Mouse (Mus musculus) neural tube, embryonic 13.5 days (tissue): ENCODE data around the gene Plcb4. TPM values are rescaled to one million over a fixed set of nuclear protein-coding genes. Genes with fewer than 3 reads are reported as not detected.

Experiments used
- ATAC-seq: fragments of 200-750 bp; cut with Nextera tagmentation; 2 replicates; pipeline ENCODE4 v1.8.0; 2017; ENCODE audit warnings: low read depth, mild to moderate bottlenecking, moderate TSS enrichment, moderate library complexity
- H3K27ac ChIP-seq: fragments of 300-500 bp; sonication (generic); replicated peaks from 2 replicates; pipeline ENCODE4 v1.5.1; 2015; ENCODE audit warnings: moderate library complexity, mild to moderate bottlenecking, inconsistent platforms
- H3K27me3 ChIP-seq: fragments of 300-500 bp; sonication (generic); 2 replicates; pipeline ENCODE4 v1.6.1; 2015; ENCODE audit warnings: mild to moderate bottlenecking, inconsistent platforms
- H3K36me3 ChIP-seq: fragments of 300-500 bp; sonication (generic); 2 replicates; pipeline ENCODE4 v1.6.1; 2015; ENCODE audit warnings: mild to moderate bottlenecking, inconsistent platforms
- H3K4me1 ChIP-seq: fragments of 300-500 bp; sonication (generic); replicated peaks from 2 replicates; pipeline ENCODE4 v1.6.1; 2015; ENCODE audit warnings: inconsistent platforms
- H3K4me2 ChIP-seq: fragments of 300-500 bp; sonication (generic); 2 replicates; pipeline ENCODE4 v1.6.1; 2015; ENCODE audit warnings: inconsistent platforms, mild to moderate bottlenecking, moderate library complexity
- H3K4me3 ChIP-seq: fragments of 300-500 bp; sonication (generic); 2 replicates; pipeline ENCODE4 v1.5.1; 2015; ENCODE audit warnings: mild to moderate bottlenecking, inconsistent platforms
- H3K9ac ChIP-seq: fragments of 300-500 bp; sonication (generic); 2 replicates; pipeline ENCODE4 v1.6.1; 2015; ENCODE audit warnings: moderate library complexity, mild to moderate bottlenecking, inconsistent platforms
- H3K9me3 ChIP-seq: fragments of 300-500 bp; sonication (generic); 2 replicates; pipeline ENCODE4 v1.6.1; 2016; ENCODE audit warnings: inconsistent platforms
- WGBS: fragments of 180-500 bp; shearing (Covaris S2); methylation state at CpG from one replicate; pipeline ENCODE4 v1.1.7; 2015; 5-methylcytosine and 5-hydroxymethylcytosine counted together
- polyA plus RNA-seq: library from polyadenylated mRNA; unstranded; fragments of >200 nt; fragmentation: Nextera tagmentation; extraction: Ambion mirVana; gene quantifications from 2 replicates; pipeline ENCODE4 v1.2.1, GENCODE M21; 2015

The Plcb4 gene
- polyA plus RNA-seq, 1 experiment from 2014 or later = 38.2 TPM

DNA sequence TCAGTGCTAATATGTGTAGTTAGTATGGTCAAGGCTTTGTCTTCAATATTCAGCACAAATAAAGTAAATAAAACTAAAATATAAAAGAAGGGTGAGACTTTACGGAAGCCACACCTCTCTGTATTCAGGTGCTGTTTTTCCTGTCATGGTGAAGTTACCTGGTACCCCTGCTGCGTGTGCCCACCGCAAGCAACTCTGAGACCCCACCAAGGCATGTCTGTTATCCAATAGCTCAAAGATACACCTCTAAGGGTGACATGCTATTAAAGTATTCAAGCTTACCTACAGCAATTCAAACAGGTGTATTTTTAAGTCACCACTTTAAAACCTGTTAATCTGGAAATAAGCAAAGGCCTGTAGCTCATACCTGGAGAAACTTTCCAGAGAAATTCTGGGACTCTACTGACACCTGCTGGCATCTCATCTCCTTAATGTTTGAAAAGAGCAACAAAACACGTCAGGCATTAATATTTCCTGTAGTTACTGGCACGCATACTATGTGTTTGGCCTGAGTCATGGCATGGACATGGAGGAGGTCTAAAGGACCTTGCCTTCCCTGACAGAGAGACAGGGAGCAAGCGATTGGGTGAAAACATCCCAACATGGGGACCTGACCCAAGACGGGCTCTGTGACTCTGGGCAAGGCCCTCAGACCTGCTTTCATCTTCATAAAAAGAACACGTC lies 268.0 kb downstream of the Plcb4 start:
- Histone ChIP-seq H3K27me3 (no peaks in the 10 kb centered on the region), H3K27ac (no peak overlapping the region), H3K4me3 (no peak overlapping the region), H3K36me3 (no peaks in the 10 kb centered on the region), H3K4me2 (no peak overlapping the region), H3K9me3 (no peaks in the 10 kb centered on the region), H3K4me1 (peaks cover 11% of the 10 kb centered on the region; the same call in 1 of the 2 replicates), H3K9ac (no peak overlapping the region)
- ATAC-seq = 0 out of 2 replicates have a peak, but pooled peaks have one; percentile 32
- 87% methylated on average over 8 of the region's 8 CpGs for WGBS

DNA sequence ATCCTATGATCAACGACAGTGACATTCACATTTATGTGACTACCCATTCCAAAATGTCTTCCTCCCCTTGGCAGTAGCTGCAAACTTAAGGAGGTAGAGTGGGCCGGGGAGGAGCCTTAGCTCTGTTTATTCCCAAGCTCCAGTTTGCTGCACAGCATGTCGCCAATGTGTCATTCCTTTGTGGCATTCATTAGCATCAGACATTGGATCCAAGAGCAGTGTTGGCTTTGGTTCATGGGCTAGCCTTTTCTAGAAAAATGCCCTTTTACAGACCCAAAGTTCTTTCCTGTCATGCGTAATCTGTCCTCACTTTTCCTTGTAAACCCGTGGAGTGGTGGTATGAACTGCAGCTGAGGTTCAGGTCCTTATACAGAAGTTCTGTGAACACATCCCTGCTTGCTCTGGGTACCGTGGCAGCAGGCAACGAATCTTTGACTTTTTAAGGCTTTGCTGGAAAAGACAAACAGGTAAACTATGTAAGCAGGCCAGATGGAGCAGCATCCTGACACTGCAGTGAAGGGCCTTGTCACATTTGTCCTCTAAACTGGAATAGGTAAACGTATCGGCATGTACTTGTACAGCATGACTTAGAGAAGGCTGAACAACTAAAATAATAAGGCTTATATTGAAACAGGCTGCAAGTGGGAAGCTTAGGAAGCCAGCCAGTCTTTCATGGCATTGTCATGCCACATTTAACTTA lies 270.4 kb downstream of the Plcb4 start:
- peaks cover 12% of the 10 kb centered on the region; the same call in 1 of the 2 replicates for H3K36me3 ChIP-seq
- peaks cover 11% of the 10 kb centered on the region; the same call in 1 of the 2 replicates for H3K4me1 ChIP-seq
- no peak overlapping the region for H3K27ac ChIP-seq
- no peak overlapping the region for H3K4me3 ChIP-seq
- no peaks in the 10 kb centered on the region for H3K27me3 ChIP-seq
- no peak for ATAC-seq
- no peak overlapping the region for H3K9ac ChIP-seq
- WGBS = 66% methylated on average over 9 of the region's 9 CpGs
- H3K4me2 ChIP-seq = no peak overlapping the region
- H3K9me3 ChIP-seq = no peaks in the 10 kb centered on the region

DNA sequence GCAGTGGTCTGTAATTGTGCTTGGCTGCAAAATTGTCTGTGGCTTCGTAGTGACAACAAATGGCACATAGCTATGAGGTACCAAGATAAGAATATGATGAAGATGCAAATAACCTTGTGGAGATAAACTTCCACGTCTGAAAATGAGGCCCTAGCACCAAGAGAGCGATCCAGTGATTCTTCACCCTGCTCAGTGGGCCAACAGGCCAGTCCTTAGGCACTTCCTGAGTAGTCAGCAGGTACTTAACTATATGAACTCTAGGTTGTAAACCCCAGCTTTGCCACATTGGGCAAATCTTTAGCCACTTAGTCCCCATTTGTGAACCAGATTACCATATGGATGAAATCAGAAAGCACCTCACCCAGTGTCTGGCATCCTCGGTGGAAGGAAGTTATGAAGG lies 271.9 kb downstream of the Plcb4 start:
- Histone ChIP-seq H3K9me3 (no peaks in the 10 kb centered on the region), H3K4me2 (no peak overlapping the region), H3K36me3 (peaks cover 12% of the 10 kb centered on the region; the same call in 1 of the 2 replicates), H3K4me3 (no peak overlapping the region), H3K27ac (no peak overlapping the region), H3K27me3 (no peaks in the 10 kb centered on the region), H3K9ac (no peak overlapping the region), H3K4me1 (peaks cover 11% of the 10 kb centered on the region; the same call in 1 of the 2 replicates)
- ATAC-seq = no peak
- 90% methylated on average over 4 of the region's 4 CpGs for WGBS

DNA sequence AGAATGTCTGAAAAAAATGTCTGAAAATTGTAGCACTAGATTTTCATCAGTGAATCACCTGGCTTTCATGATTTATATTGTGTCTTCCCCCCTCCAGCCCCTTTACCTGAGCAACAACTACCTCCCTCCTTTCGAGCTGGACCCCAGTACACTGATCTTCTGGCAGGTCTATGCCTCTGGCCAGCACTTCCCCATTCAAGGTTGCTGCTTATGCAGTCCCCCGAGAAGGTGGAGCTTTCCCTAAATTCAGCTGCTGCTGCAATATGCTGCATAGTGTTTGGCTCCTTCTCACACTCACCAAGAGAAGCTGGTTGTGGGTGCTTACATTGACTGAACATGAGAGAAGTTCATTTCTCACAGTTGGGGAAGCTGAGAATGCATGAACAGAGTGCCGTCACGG lies 273.8 kb downstream of the Plcb4 start:
- no peak overlapping the region for H3K4me2 ChIP-seq
- no peaks in the 10 kb centered on the region for H3K9me3 ChIP-seq
- no peak for ATAC-seq
- H3K9ac ChIP-seq = no peak overlapping the region
- 90% methylated on average over 4 of the region's 4 CpGs for WGBS
- H3K36me3 ChIP-seq = peaks cover 12% of the 10 kb centered on the region; the same call in 1 of the 2 replicates
- no peak overlapping the region for H3K27ac ChIP-seq
- no peak overlapping the region for H3K4me3 ChIP-seq
- H3K27me3 ChIP-seq = no peaks in the 10 kb centered on the region
- peaks cover 10% of the 10 kb centered on the region; the same call in 1 of the 2 replicates for H3K4me1 ChIP-seq

DNA sequence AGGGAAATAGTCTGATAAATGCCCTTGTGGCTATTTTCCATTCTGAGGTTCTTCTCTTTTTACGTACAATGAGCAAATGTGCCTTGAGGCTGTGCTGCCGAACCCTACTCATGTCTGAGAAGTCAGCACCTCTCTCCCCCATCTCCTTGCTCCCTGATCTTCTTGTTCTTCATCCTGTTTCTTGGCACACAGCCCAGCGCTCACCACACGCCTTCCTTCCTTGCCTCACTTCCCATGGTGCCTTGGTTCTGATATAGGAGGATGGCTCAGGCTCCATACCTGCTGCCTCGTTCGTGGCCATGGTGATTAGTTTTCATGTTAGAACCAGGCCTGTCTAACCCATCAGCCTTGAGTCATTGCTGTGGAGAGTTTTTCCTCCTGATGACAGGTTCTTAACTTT lies 277.6 kb downstream of the Plcb4 start:
- Histone ChIP-seq H3K4me3 (no peak overlapping the region), H3K9ac (no peak overlapping the region), H3K27ac (no peak overlapping the region), H3K4me1 (no peaks in the 10 kb centered on the region), H3K27me3 (no peaks in the 10 kb centered on the region), H3K36me3 (peaks cover 12% of the 10 kb centered on the region; the same call in 1 of the 2 replicates), H3K9me3 (no peaks in the 10 kb centered on the region), H3K4me2 (no peak overlapping the region)
- ATAC-seq = no peak
- 83% methylated on average over 6 of the region's 6 CpGs for WGBS

DNA sequence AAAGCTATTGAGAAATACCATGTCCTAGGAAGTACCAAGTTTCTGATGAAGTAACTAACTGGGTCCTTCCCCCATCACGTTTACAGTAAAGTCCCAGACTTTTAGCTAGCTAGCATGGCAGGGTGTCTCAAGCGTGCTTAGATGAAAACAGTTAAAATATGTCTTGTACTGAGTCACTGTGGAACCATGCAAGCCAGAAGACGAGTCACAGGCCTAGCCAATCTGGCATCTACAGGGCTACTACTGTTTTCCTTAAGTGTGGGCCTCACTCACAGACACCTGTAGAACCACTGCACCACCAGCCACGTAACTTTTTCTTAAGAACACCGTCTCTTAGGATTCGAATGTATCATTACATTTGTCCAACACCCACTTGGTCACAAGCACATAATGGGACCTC lies 278.8 kb downstream of the Plcb4 start:
- 92% methylated on average over 6 of the region's 6 CpGs for WGBS
- Histone ChIP-seq H3K36me3 (peaks cover 11% of the 10 kb centered on the region; the same call in 1 of the 2 replicates), H3K9ac (no peak overlapping the region), H3K9me3 (no peaks in the 10 kb centered on the region), H3K27ac (no peak overlapping the region), H3K4me3 (no peak overlapping the region), H3K4me2 (no peak overlapping the region), H3K27me3 (no peaks in the 10 kb centered on the region), H3K4me1 (no peaks in the 10 kb centered on the region)
- no peak for ATAC-seq

DNA sequence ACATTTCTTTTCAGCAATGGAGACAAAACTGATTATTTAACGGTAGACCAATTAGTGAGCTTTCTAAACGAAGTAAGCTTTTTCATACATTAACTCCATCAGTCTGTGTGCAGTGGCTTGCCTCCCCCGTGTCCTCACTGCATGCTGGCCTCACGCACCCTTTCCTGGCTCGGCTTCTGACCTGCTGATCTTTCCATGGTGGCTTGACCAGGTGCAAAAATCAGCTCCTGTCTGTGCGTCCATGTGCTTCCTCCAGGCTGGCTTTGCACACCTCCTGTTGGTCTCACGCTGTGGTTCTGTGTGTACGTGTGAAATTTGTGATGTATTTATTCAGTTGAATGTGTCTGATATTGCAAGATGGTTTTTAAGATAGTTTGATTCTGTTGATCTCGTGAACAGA lies 281.1 kb downstream of the Plcb4 start:
- no peak for ATAC-seq
- H3K27ac ChIP-seq = no peak overlapping the region
- no peak overlapping the region for H3K4me3 ChIP-seq
- H3K9ac ChIP-seq = no peak overlapping the region
- no peaks in the 10 kb centered on the region for H3K9me3 ChIP-seq
- no peaks in the 10 kb centered on the region for H3K27me3 ChIP-seq
- WGBS = 78% methylated on average over 9 of the region's 9 CpGs
- no peaks in the 10 kb centered on the region; the same call in 1 of the 2 replicates for H3K36me3 ChIP-seq
- H3K4me2 ChIP-seq = no peak overlapping the region
- no peaks in the 10 kb centered on the region for H3K4me1 ChIP-seq

DNA sequence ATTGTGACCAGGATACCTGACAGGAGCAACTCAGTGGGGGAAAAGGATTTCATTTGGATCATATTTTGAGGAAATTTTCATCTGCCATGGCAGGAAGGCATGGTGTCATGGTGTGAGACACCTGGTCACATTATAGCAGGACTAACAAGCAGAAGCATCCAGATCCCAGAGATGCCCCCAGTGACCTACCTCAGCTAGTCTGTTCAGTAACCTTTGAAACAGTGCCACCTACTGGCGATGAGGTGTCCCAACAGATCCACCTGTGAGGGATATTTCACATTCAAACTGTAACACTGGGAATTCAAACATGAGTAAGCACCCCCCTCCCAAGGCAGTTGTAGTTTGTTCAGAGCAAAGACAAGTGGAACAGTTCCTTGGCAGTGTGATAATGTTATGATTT lies 289.0 kb downstream of the Plcb4 start:
- 79% methylated on average over 1 of the region's 1 CpGs for WGBS
- no peak for ATAC-seq
- H3K36me3 ChIP-seq = peaks cover 22% of the 10 kb centered on the region
- no peak overlapping the region for H3K9ac ChIP-seq
- no peaks in the 10 kb centered on the region for H3K4me1 ChIP-seq
- H3K4me3 ChIP-seq = no peak overlapping the region
- no peaks in the 10 kb centered on the region for H3K27me3 ChIP-seq
- H3K4me2 ChIP-seq = no peak overlapping the region
- H3K9me3 ChIP-seq = no peaks in the 10 kb centered on the region
- H3K27ac ChIP-seq = no peak overlapping the region

DNA sequence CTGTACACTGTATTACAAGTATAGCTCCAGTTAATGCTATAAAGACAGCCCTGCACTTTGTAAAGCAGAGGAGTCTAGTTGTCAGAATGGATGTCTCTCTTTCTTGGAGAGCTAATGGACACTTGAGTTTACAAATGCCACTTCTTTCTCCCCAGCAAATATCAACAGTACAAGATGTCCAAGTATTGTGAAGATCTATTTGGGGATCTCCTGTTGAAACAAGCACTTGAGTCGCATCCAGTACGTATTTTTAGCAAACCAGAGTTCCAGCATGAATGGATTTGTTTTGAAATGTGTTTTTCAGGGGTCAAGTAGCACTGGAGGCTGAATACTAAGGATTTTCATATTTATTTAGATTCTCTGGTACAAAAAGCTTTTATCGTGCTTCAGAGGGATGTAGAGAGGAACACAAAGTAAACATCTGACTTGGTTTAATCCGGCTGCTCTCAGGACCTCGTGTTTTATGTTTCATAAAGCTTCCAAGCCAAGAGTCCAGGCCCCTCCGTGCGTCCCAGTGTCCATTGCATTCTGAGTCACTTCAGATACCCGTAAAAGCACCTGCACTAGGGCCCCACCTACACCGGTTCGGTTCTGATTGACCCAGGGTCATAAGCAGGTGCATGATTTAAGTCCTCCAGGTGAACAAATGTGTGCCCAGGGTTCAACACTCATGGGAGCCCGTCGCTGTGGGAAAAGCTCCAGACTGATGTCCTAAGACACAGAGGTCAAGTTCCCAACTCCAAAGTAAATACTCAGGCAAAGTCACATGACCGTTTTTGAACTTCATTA lies 296.1 kb downstream of the Plcb4 start:
- H3K27me3 ChIP-seq = no peaks in the 10 kb centered on the region
- peaks cover 3% of the 10 kb centered on the region; the same call in 1 of the 2 replicates for H3K4me1 ChIP-seq
- H3K9ac ChIP-seq = no peak overlapping the region
- no peak overlapping the region for H3K4me3 ChIP-seq
- 90% methylated on average over 13 of the region's 13 CpGs for WGBS
- H3K4me2 ChIP-seq = no peak overlapping the region
- ATAC-seq = no peak
- no peaks in the 10 kb centered on the region for H3K9me3 ChIP-seq
- no peak overlapping the region for H3K27ac ChIP-seq
- peaks cover 19% of the 10 kb centered on the region for H3K36me3 ChIP-seq

DNA sequence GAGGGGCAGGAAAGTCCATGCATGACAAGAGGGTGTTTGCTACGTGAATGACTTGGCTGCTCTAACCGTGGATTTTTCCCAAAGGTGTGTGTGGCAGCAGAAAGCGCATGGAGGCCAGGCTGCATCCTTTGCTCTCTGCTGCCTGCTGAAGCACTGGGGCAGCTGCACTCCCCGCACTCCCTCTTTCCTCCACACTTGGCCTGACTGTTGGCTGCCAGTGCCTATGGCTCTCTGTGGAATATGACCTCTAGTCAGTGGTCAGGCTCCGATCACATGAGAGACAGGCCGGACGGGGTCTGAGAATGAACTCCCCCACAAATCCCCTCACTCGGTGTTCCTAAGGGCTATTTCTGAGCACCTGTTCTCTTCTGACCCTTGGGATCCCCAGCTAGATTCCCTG lies 297.0 kb downstream of the Plcb4 start:
- peaks cover 3% of the 10 kb centered on the region; the same call in 1 of the 2 replicates for H3K4me1 ChIP-seq
- H3K9me3 ChIP-seq = no peaks in the 10 kb centered on the region
- peaks cover 12% of the 10 kb centered on the region for H3K36me3 ChIP-seq
- H3K27me3 ChIP-seq = no peaks in the 10 kb centered on the region
- WGBS = 92% methylated on average over 8 of the region's 8 CpGs
- H3K4me3 ChIP-seq = no peak overlapping the region
- no peak overlapping the region for H3K27ac ChIP-seq
- ATAC-seq = no peak
- H3K4me2 ChIP-seq = no peak overlapping the region
- no peak overlapping the region for H3K9ac ChIP-seq

DNA sequence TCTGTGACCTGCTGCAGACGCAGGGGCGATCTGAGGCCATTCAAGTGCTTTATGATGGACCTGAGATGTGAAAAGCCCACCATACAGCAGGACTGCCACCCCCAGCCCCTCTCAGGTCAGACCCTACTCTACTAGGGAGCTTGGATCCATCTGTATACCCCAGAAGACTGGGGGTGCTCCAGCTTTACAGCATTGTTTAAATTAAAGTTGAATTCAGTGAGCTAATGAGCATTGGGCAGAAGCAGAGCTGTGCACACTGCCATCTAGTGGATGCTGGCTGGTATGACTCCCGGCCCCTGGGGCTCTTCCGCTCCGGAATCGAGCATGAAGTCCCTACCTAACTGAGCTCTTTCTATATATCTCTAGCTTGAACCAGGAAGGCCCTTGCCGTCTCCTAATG lies 298.9 kb downstream of the Plcb4 start:
- no peak overlapping the region for H3K9ac ChIP-seq
- no peaks in the 10 kb centered on the region for H3K9me3 ChIP-seq
- H3K36me3 ChIP-seq = peaks cover 18% of the 10 kb centered on the region
- peaks cover 3% of the 10 kb centered on the region; the same call in 1 of the 2 replicates for H3K4me1 ChIP-seq
- H3K27me3 ChIP-seq = no peaks in the 10 kb centered on the region
- ATAC-seq = peak; percentile 74
- WGBS = 36% methylated on average over 7 of the region's 7 CpGs
- H3K27ac ChIP-seq = no peak overlapping the region
- H3K4me2 ChIP-seq = no peak overlapping the region
- no peak overlapping the region for H3K4me3 ChIP-seq

DNA sequence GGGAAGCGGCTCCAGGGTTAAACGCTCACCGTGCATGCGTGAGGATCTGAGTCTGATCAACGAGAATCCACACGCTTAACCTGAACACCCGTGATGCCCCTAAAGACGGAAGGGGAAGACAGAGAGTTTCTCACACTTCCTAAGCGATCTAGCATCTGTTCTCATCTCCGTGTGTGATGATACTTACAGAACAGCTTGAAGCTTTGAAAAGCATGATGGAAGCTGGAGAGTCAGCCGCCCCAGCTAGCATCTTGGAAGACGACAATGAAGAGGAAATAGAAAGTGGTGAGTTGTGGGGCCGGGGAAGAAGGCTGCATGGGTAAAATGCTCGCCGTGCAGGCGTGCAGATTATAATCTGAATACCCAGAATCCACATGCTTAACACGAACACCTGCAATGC lies 299.6 kb downstream of the Plcb4 start:
- H3K4me3 ChIP-seq = no peak overlapping the region
- no peak overlapping the region for H3K9ac ChIP-seq
- ATAC-seq = no peak
- peaks cover 3% of the 10 kb centered on the region; the same call in 1 of the 2 replicates for H3K4me1 ChIP-seq
- H3K36me3 ChIP-seq = peaks cover 16% of the 10 kb centered on the region; the same call in 1 of the 2 replicates
- 92% methylated on average over 17 of the region's 17 CpGs for WGBS
- no peaks in the 10 kb centered on the region for H3K9me3 ChIP-seq
- H3K27ac ChIP-seq = no peak overlapping the region
- H3K4me2 ChIP-seq = no peak overlapping the region
- H3K27me3 ChIP-seq = no peaks in the 10 kb centered on the region
